In genomic region chr1:91523759-91524158, GRCm38 (mm10) we compare ENCODE assay signal across 8 mouse cellular contexts. TPM values are rescaled to one million over a fixed set of nuclear protein-coding genes. Genes with fewer than 3 reads are reported as not detected.
DNase-seq lines count a peak whose midpoint lies in the region; ATAC-seq and TF ChIP-seq lines count a peak whose summit lies in the region.

No protein-coding gene starts in this region.

- peak; percentile 91 for TF ChIP-seq CTCF in cerebellum, adult 2 months (IDR thresholded peaks at IDR 0.05; ENCODE audit: borderline replicate concordance, insufficient read depth, low read depth, low read length)
- TF ChIP-seq CTCF in spleen, adult 2 months (IDR thresholded peaks at IDR 0.05; ENCODE audit: extremely low read depth, insufficient read depth, insufficient read length, insufficient replicate concordance), result peak; percentile 89; the same call in 1 of the 2 replicates

- TF ChIP-seq POLR2A in cerebellum, adult 2 months (IDR thresholded peaks at IDR 0.05; ENCODE audit: borderline replicate concordance, insufficient read depth, low read length), result no peak
- TF ChIP-seq POLR2A in spleen, adult 2 months (IDR thresholded peaks at IDR 0.05; ENCODE audit: low read depth, low read length), result no peak

- 16% methylated on average over 10 of the region's 10 CpGs for WGBS in cerebellum, adult 2 months
- 12% methylated on average over 10 of the region's 10 CpGs for WGBS in forebrain, embryonic 16.5 days
- WGBS in spleen, adult 2 months, result 26% methylated on average over 10 of the region's 10 CpGs

- intact Hi-C loops in left cerebral cortex, postnatal 14 days (cut with DNase I), result no loop called here

- no peaks in the 10 kb centered on the region for H3K27me3 ChIP-seq in cerebellum, adult 2 months (ENCODE audit: control insufficient read depth, insufficient read depth, low read length)
- no peaks in the 10 kb centered on the region for H3K27me3 ChIP-seq in forebrain, embryonic 16.5 days (replicated peaks; ENCODE audit: control insufficient read depth, insufficient read depth, low read length)
- no peaks in the 10 kb centered on the region for H3K27me3 ChIP-seq in spleen, adult 2 months (ENCODE audit: control insufficient read depth, insufficient read depth, low read length)

- no peak overlapping the region for H3K9ac ChIP-seq in forebrain, embryonic 16.5 days (replicated peaks; ENCODE audit: low read depth, low read length)

- DNase-seq in ovary, postnatal 36 days (ENCODE audit: low spot score), result peak; percentile 32
- no peak for DNase-seq in ovary, adult 18-20 months (ENCODE audit: low spot score)
- peak; percentile 39 to 57 for DNase-seq in cerebellum, adult 2 months
- peak; percentile 78 for DNase-seq in induced T-regulatory cell, adult 2 months (ENCODE audit: low read depth)
- DNase-seq in left cerebral cortex, postnatal 14 days (ENCODE audit: low spot score in 2 of 2), result peak; percentile 69 to 71
- peak; percentile 28 to 47 for DNase-seq in spleen, adult 2 months (ENCODE audit: low read depth in 1 of 2, low spot score in 2 of 2)

- peaks cover 18% of the 10 kb centered on the region; the same call in 1 of the 2 replicates for H3K36me3 ChIP-seq in forebrain, embryonic 16.5 days (ENCODE audit: control insufficient read depth, insufficient read depth)
- peaks cover 9% of the 10 kb centered on the region for H3K36me3 ChIP-seq in spleen, adult 2 months (ENCODE audit: control insufficient read depth, insufficient read depth, low read length)

- H3K9me3 ChIP-seq in forebrain, embryonic 16.5 days (ENCODE audit: control insufficient read depth, low read length), result no peaks in the 10 kb centered on the region

- H3K4me2 ChIP-seq in forebrain, embryonic 16.5 days (ENCODE audit: low read length), result no peak overlapping the region

- no peak overlapping the region for H3K27ac ChIP-seq in cerebellum, adult 2 months (ENCODE audit: insufficient read depth, low read length)
- H3K27ac ChIP-seq in forebrain, embryonic 16.5 days (ENCODE audit: low read length), result no peak overlapping the region
- H3K27ac ChIP-seq in spleen, adult 2 months (ENCODE audit: insufficient read depth, low read length), result no peak overlapping the region

- peak; percentile 78; the same call in 1 of the 2 replicates for ATAC-seq in forebrain, embryonic 16.5 days
- peak; percentile 91 for ATAC-seq in megakaryocyte-erythroid progenitor cell, adult 5-6 weeks (replicated peaks; ENCODE audit: low FRiP score, low TSS enrichment, poor library complexity, severe bottlenecking)

- no peaks in the 10 kb centered on the region for H3K4me1 ChIP-seq in cerebellum, adult 2 months (ENCODE audit: control insufficient read depth, insufficient read depth, low read length)
- no peaks in the 10 kb centered on the region for H3K4me1 ChIP-seq in forebrain, embryonic 16.5 days (replicated peaks; ENCODE audit: control insufficient read depth, insufficient read depth, low read length)
- H3K4me1 ChIP-seq in spleen, adult 2 months (ENCODE audit: control insufficient read depth, insufficient read depth, insufficient read length), result no peaks in the 10 kb centered on the region

- no peak overlapping the region for H3K4me3 ChIP-seq in cerebellum, adult 2 months (replicated peaks; ENCODE audit: insufficient read depth, low read depth, low read length)
- no peak overlapping the region for H3K4me3 ChIP-seq in forebrain, embryonic 16.5 days (replicated peaks; ENCODE audit: low read length)
- no peak overlapping the region for H3K4me3 ChIP-seq in spleen, adult 2 months (ENCODE audit: extremely low read depth, insufficient read depth, insufficient read length)

RNA-seq across cellular contexts. Expression of gene Asb1, which starts 16.6 kb away (rescaled TPM):
- polyA plus RNA-seq in cerebellum, adult 2 months (2012; rRNA removed), result 17.2 and 20.1 TPM in 2 replicates
- polyA plus RNA-seq in forebrain, embryonic 16.5 days (2015; fragmentation: Nextera tagmentation; extraction: Ambion mirVana), result 13.7 and 14.1 TPM in 2 replicates
- total RNA-seq in left cerebral cortex, postnatal 14 days (2021), result 10 to 100 TPM; 43.8 to 45.9 TPM
- 10.9 and 11.9 TPM in 2 replicates for total RNA-seq in megakaryocyte-erythroid progenitor cell, adult 5-6 weeks (2014; fragmentation: Nextera tagmentation)
- 13.1 and 20.5 TPM in 2 replicates for total RNA-seq in megakaryocyte-erythroid progenitor cell, adult 5-6 weeks (2017)
- polyA plus RNA-seq in spleen, adult 2 months (2012; rRNA removed), result 9.8 and 15.9 TPM in 2 replicates

RNA-seq across cellular contexts. Expression of gene Traf3ip1, which starts 29.3 kb away (rescaled TPM):
- 17.6 and 20.0 TPM in 2 replicates for polyA plus RNA-seq in cerebellum, adult 2 months (2012; rRNA removed)
- 10.9 and 13.2 TPM in 2 replicates for polyA plus RNA-seq in forebrain, embryonic 16.5 days (2015; fragmentation: Nextera tagmentation; extraction: Ambion mirVana)
- total RNA-seq in left cerebral cortex, postnatal 14 days (2021), result 10 to 100 TPM; 14.9 to 16.3 TPM
- total RNA-seq in megakaryocyte-erythroid progenitor cell, adult 5-6 weeks (2014; fragmentation: Nextera tagmentation), result 7.0 and 12.1 TPM in 2 replicates
- total RNA-seq in megakaryocyte-erythroid progenitor cell, adult 5-6 weeks (2017), result 7.1 and 10.1 TPM in 2 replicates
- polyA plus RNA-seq in spleen, adult 2 months (2012; rRNA removed), result 3.7 and 3.9 TPM in 2 replicates
